Mouse (Mus musculus) gastrocnemius, adult 2 months (tissue): ENCODE measurements at regions not wholly inside any gene's neighbourhood (a gene's known extent, or its start where the extent isn't known, plus 50 kb on each side); places are given as distances from the start of the nearest gene placed in this dataset. TPM values are rescaled to one million over a fixed set of nuclear protein-coding genes. Genes with fewer than 3 reads are reported as not detected.

Experiments
- DNase-seq: peaks from one replicate; pipeline ENCODE4 v3.0.0; 2022
- H3K27ac ChIP-seq: fragments of 200-600 bp; 2 replicates; pipeline ENCODE4 v1.8.1; 2022; ENCODE audit warnings: mild to moderate bottlenecking
- H3K4me3 ChIP-seq: fragments of 200-600 bp; 2 replicates; pipeline ENCODE4 v1.8.1; 2022; ENCODE audit warnings: mild to moderate bottlenecking, moderate library complexity
- CTCF ChIP-seq: fragments of 200-600 bp; IDR thresholded peaks from 2 replicates; pipeline ENCODE4 v1.8.1; 2022; ENCODE audit warnings: antibody characterized with exemption, mild to moderate bottlenecking, moderate library complexity
- intact Hi-C: fragments of 180-260 bp; cut with DNase I; formaldehyde crosslinking; loops from one replicate; pipeline ENCODE4 v1.15.1; 2025
- microRNA-seq: library from miRNA; unstranded; fragments of <30 nt; microRNA quantifications from one replicate; pipeline ENCODE4 v1.2.0, GENCODE M21; 2021

GRCm38 (mm10) chr11:21036161-21036916 lies 54.8 kb upstream of the Peli1 start:
- DNase-seq: no peak
- TF ChIP-seq CTCF: no peak
- H3K4me3 ChIP-seq: peak overlapping the region; percentile 6; the same call in 1 of the 2 replicates
- peak overlapping the region; percentile 58 for H3K27ac ChIP-seq
- intact Hi-C loops: no loop called here

GRCm38 (mm10) chr11:21037267-21037906 lies 53.7 kb upstream of the Peli1 start:
- Histone ChIP-seq H3K4me3 (no peak overlapping the region), H3K27ac (no peak overlapping the region)
- intact Hi-C loops: no loop called here
- DNase-seq: no peak
- no peak for TF ChIP-seq CTCF

GRCm38 (mm10) chr11:21041201-21041600 lies 49.9 kb upstream of the Peli1 start:
- Histone ChIP-seq H3K4me3 (no peak overlapping the region), H3K27ac (no peak overlapping the region)
- intact Hi-C loops: no loop called here
- DNase-seq: no peak
- no peak for TF ChIP-seq CTCF

Small RNAs in the stretch of these regions (microRNA-seq; reads per million reads assigned to microRNA genes)
- not detected for gene Gm23681
